ENCODE assay signal across 1 mouse cellular context in the genomic region with DNA sequence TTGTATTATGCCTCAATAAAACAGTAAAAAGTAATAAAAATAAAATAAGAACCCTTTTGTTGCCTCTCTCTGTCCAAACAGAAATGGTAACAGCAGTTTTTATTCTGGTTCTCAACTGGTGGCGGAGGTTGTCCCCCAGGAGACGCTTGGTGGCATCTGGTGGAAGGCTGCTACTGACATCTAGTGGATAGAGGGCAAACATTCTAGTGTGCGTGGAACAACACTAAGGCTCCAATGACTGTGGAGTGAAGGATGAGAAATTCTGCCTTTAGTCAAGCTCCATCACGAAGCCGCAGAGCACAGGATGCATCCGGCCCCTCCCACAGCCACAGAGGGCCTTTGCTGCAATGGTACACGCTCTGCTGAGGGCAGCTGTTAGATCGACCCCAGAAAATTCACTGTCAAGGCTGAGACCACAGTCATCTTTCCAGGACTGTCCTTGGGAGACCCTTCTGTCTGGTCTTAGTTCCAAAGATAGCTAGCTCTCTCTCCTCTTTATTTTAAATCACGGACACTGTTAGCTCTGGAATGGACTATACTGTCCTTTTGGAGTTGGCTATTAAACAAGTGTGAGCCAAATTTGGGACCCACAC.
TF ChIP-seq lines count a peak whose summit lies in the region.

No protein-coding gene starts in this region.

TF ChIP-seq in CH12.LX, 34 proteins besides CTCF, POLR2A, EP300 and RAD21:
- TF ChIP-seq MXI1 (IDR thresholded peaks at IDR 0.05; ENCODE audit: low read depth, low read length) (no peak), SMC3 (IDR thresholded peaks at IDR 0.05; ENCODE audit: low read depth, low read length) (peak; percentile 63), ELF1 (IDR thresholded peaks at IDR 0.05; ENCODE audit: low read depth, low read length) (no peak), JUN (IDR thresholded peaks at IDR 0.05; ENCODE audit: insufficient read depth, low read depth, low read length) (no peak), TBP (conservative IDR thresholded peaks at IDR 0.05; ENCODE audit: low read depth, low read length) (no peak), ETS1 (conservative IDR thresholded peaks at IDR 0.05; ENCODE audit: low read depth, low read length) (no peak), NELFE (IDR thresholded peaks at IDR 0.05; ENCODE audit: low read depth, low read length) (no peak), CHD1 (IDR thresholded peaks at IDR 0.05; ENCODE audit: low read depth, low read length) (no peak), ZC3H11A (IDR thresholded peaks at IDR 0.05; ENCODE audit: low read depth, low read length) (no peak)
